Mouse (Mus musculus): ENCODE results near the gene Cavin1.

DNA sequence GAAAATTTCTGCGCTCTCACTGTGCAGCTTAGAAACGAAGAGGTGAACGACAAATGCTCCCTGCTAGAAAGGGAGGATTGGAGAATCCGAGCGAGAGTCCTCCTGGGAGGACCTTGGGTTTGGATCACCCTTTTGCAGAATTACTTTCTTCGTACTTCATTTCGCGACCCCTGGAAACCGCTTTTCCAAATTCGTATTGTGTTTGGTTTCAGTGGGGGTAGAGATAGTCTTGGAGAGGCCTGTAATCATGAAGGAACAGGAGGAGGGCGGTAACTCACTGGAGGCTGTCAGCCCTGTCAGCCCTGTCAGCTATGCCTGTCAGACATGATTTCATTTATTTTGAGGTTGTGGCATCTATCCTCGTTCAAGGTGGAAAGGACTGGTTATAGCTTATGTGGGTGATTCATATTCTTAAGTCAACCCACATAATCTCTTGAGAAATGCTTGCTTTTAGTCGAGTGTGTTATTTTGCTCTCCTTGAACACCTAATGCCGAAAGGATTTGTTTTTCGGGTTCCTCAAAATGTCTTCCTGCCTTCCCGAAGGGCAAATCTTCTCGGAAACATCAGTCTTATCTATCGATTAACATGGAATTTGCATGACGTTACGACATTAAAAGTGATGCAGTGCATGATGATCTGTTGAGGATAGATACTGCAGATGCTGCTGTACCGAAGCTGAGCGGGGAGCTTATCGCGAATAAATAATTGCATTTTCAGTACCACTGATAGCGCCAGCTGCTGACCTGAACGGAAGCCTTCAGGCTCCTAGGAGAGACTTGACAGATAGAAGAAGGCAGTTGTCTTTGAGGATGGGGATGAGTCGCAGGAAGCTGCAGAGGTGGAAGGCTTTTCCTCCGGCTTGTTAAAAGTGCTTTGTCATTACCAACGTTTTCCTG, 39.4 kb upstream of the Cavin1 start:
- TF ChIP-seq TAL1 (IDR thresholded peaks at IDR 0.05; ENCODE audit: low read length): peak; percentile 66
- peak; percentile 81 for TF ChIP-seq GATA1 (IDR thresholded peaks at IDR 0.05; ENCODE audit: low read length)

Measured in erythroblast, embryonic 14.5 days (primary cell).